Mouse (Mus musculus): ENCODE data around the gene Ube3b. TPM values are rescaled to one million over a fixed set of nuclear protein-coding genes. Genes with fewer than 3 reads are reported as not detected.

Ube3b gene
- polyA plus RNA-seq, 1 experiment, result 42.1 TPM

DNA sequence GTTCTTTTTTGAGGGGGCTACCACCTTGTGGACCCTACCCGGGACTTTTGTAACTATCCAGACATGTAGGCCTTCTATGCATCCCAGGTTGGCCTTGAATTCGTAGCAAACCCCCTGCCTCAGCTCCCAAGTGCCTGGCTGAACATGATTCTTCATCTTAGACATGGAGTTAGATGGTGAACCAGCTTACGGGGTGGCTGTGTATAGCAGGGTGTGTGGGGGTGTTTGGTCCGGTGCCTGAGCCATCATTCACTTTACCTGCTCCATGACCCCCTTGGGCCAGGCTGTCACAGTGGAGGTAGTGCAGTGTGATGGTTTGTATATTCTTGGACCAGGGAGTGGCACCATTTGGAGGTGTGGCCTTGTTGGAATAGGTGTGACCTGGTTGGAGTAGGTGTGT is 87.6 kb downstream of the Ube3b start:
- peaks cover 34% of the 10 kb centered on the region for H3K27me3 ChIP-seq (ENCODE audit: control insufficient read depth, insufficient read depth, insufficient read length)
- no peak overlapping the region for H3ac ChIP-seq (ENCODE audit: control insufficient read depth, insufficient read length, low read depth)
- H3K79me3 ChIP-seq (ENCODE audit: low read depth), result no peaks in the 10 kb centered on the region
- H3K36me3 ChIP-seq (ENCODE audit: control insufficient read depth, insufficient read depth), result no peaks in the 10 kb centered on the region
- H3K4me3 ChIP-seq (ENCODE audit: insufficient read depth, poor library complexity, severe bottlenecking), result no peak overlapping the region
- TF ChIP-seq MYOG (IDR thresholded peaks at IDR 0.05; ENCODE audit: control insufficient read depth, extremely low read depth, insufficient read length) (no peak), CEBPB (IDR thresholded peaks at IDR 0.05; ENCODE audit: low read depth) (no peak), USF1 (IDR thresholded peaks at IDR 0.05; ENCODE audit: low read depth) (no peak), MYOD1 (IDR thresholded peaks at IDR 0.05; ENCODE audit: control insufficient read depth, insufficient read length, low read depth) (no peak), MAX (IDR thresholded peaks at IDR 0.05) (no peak), FOSL1 (IDR thresholded peaks at IDR 0.05; ENCODE audit: insufficient read depth, low read length, poor library complexity, severe bottlenecking) (no peak), CTCF (IDR thresholded peaks at IDR 0.05; ENCODE audit: control insufficient read depth, insufficient read depth, insufficient read length) (no peak)
- no peaks in the 10 kb centered on the region for H3K79me2 ChIP-seq (ENCODE audit: control insufficient read depth, insufficient read depth)

DNA sequence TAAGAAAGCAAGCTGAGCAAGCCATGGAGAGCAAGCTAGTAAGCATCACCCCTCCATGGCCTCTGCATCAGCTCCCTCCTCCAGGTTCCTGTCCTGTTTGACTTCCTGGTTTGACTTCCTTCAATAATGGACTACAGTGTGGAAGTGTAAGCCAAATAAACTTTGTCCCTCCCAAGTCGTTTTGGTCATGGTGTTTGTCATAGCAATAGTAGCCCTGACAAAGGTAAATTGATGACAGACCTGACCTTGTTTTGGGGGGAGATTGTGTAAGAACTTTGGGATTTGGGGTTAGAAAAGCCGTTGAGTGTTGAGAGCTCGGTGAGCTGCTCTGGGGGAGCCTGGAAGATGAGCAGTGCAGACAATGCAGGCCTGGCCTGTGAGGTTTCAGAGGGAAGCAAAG is 90.0 kb downstream of the Ube3b start:
- Histone ChIP-seq H3ac (ENCODE audit: control insufficient read depth, insufficient read length, low read depth) (no peak overlapping the region), H3K4me3 (ENCODE audit: insufficient read depth, poor library complexity, severe bottlenecking) (no peak overlapping the region), H3K27me3 (ENCODE audit: control insufficient read depth, insufficient read depth, insufficient read length) (peaks cover 51% of the 10 kb centered on the region), H3K36me3 (ENCODE audit: control insufficient read depth, insufficient read depth) (no peaks in the 10 kb centered on the region), H3K79me2 (ENCODE audit: control insufficient read depth, insufficient read depth) (no peaks in the 10 kb centered on the region), H3K79me3 (ENCODE audit: low read depth) (no peaks in the 10 kb centered on the region)
- TF ChIP-seq FOSL1 (IDR thresholded peaks at IDR 0.05; ENCODE audit: insufficient read depth, low read length, poor library complexity, severe bottlenecking) (no peak), USF1 (IDR thresholded peaks at IDR 0.05; ENCODE audit: low read depth) (no peak), CTCF (IDR thresholded peaks at IDR 0.05; ENCODE audit: control insufficient read depth, insufficient read depth, insufficient read length) (no peak), MYOD1 (IDR thresholded peaks at IDR 0.05; ENCODE audit: control insufficient read depth, insufficient read length, low read depth) (no peak), MAX (IDR thresholded peaks at IDR 0.05) (no peak), CEBPB (IDR thresholded peaks at IDR 0.05; ENCODE audit: low read depth) (no peak), MYOG (IDR thresholded peaks at IDR 0.05; ENCODE audit: control insufficient read depth, extremely low read depth, insufficient read length) (no peak)

Small RNAs within 50 kb of the gene (microRNA-seq; reads per million reads assigned to microRNA genes)
- gene Mir7027 (ENCODE audit: borderline microRNAs expressed), result not detected

Other genes with a start within 250 kb of the Ube3b start
- 0.26 TPM for gene Acacb, start 234.1 kb upstream of the Ube3b start, polyA plus RNA-seq (2012; fragmentation: generic; extraction: Trizol)
- not detected for gene Foxn4, start 106.8 kb upstream of the Ube3b start, polyA plus RNA-seq (2012; fragmentation: generic; extraction: Trizol)
- 2.2 TPM for gene Myo1h, start 91.4 kb upstream of the Ube3b start, polyA plus RNA-seq (2012; fragmentation: generic; extraction: Trizol)
- gene Kctd10, start 99 bp upstream of the Ube3b start, polyA plus RNA-seq (2012; fragmentation: generic; extraction: Trizol), result 243 TPM
- 9.4 TPM for gene Mmab, start 63.5 kb downstream of the Ube3b start, polyA plus RNA-seq (2012; fragmentation: generic; extraction: Trizol)
- 46.0 TPM for gene Mvk, start 63.7 kb downstream of the Ube3b start, polyA plus RNA-seq (2012; fragmentation: generic; extraction: Trizol)
- gene Fam222a, start 187.4 kb downstream of the Ube3b start, polyA plus RNA-seq (2012; fragmentation: generic; extraction: Trizol), result 0.06 TPM